Mouse (Mus musculus): ENCODE measurements around the gene Sncb. TPM values are rescaled to one million over a fixed set of nuclear protein-coding genes. Genes with fewer than 3 reads are reported as not detected.

Gene Sncb
- polyA plus RNA-seq (2016; fragmentation: Nextera tagmentation; extraction: Ambion mirVana) = 1.1 and 1.8 TPM in 2 replicates

DNA sequence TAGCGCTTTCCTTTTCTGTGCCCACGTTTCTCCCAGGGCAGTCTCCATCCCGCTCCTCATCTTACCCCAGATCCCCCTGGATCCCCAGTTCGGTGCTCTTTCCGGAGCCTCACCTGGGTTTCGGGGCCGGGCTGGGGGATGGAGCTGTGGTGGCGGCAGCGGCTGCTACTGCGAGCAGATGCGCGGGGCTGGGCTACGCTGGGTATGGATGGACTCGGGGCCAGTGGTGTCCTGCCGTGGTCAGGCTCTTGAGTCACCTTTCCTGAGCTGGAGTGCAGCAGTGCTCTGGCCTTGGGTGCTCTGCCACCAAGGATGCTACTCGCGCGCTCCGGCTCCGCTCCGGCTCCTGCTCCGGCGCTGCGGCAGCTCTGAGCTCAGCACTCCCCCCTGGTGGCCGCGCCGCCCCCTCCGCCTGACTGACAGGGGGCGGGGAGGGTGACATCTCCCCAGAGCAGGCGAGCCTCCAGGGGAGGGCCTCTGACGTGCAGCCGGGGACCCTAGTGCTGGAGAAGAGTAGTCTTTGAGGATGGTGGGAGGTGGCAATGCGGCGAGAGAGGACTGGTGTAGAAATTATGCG is at the start of gene Sncb:
Gene Sncb (minus strand): TSS at position 404 of the 577 bp plus-strand sequence.
- H3K9me3 ChIP-seq = peaks cover 2% of the 10 kb centered on the region; the same call in 1 of the 2 replicates
- no peaks in the 10 kb centered on the region for H3K36me3 ChIP-seq (replicated peaks)
- H3K4me1 ChIP-seq = peaks cover 26% of the 10 kb centered on the region
- H3K27ac ChIP-seq = peak within 1 kb of the TSS; percentile 35; the same call in 1 of the 2 replicates
- H3K27me3 ChIP-seq (ENCODE audit: poor library complexity, severe bottlenecking) = peaks cover 65% of the 10 kb centered on the region
- peak within 1 kb of the TSS; percentile 56 for H3K4me3 ChIP-seq
- WGBS = 1% methylated on average over 35 of the region's 35 CpGs
- peak; percentile 69 for DNase-seq (ENCODE audit: extremely low spot score, low spot score)

DNA sequence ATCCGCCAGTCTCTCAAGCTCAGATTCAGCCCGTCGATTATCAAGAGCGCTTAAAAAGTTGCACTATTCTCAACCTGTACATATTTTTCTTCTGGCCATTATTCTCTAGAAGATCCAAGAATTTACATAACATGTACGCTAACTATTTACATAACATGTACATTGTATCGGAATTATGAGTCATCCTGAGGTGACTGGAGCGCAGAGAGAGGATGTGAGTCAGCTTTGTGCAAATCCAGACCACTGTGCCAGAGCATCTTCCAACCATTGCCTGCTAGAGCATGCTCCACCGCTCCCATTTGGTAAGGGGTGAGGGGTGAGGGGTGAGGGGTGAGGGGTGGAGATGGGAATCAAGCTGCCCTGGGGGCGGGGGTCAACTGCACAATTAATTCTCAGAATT is 47.0 kb upstream of the Sncb start:
- Histone ChIP-seq H3K9me3 (no peaks in the 10 kb centered on the region), H3K27me3 (ENCODE audit: poor library complexity, severe bottlenecking) (peaks cover 12% of the 10 kb centered on the region; the same call in 1 of the 2 replicates), H3K4me1 (peaks cover 6% of the 10 kb centered on the region), H3K4me3 (no peak overlapping the region), H3K27ac (no peak overlapping the region), H3K36me3 (replicated peaks) (no peaks in the 10 kb centered on the region)
- WGBS = 87% methylated on average over 9 of the region's 9 CpGs
- no peak for DNase-seq (ENCODE audit: extremely low spot score, low spot score)

DNA sequence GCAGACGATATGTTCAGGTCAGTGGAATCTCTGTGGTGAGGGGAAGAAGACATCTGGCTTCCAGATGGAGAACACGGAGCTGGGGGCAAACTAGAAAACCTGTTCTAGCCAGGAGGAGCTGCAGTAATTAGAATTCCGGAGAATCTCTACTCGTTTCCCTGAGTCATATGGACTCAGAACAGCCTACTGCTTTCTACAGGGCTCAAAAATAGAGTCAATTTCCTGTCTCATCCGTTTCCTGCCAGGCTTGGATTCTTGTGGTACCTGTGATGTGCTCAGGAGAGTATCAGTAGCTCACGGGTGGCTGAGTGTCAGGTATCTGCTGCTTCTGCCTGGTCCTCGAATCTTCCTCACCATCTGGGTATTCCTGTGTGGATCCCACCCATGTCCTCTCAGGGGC is 45.1 kb upstream of the Sncb start:
- Histone ChIP-seq H3K4me1 (peaks cover 5% of the 10 kb centered on the region), H3K36me3 (replicated peaks) (no peaks in the 10 kb centered on the region), H3K4me3 (no peak overlapping the region), H3K27me3 (ENCODE audit: poor library complexity, severe bottlenecking) (peaks cover 31% of the 10 kb centered on the region), H3K9me3 (no peaks in the 10 kb centered on the region), H3K27ac (no peak overlapping the region)
- WGBS = 64% methylated on average over 7 of the region's 7 CpGs
- DNase-seq (ENCODE audit: extremely low spot score, low spot score) = no peak

DNA sequence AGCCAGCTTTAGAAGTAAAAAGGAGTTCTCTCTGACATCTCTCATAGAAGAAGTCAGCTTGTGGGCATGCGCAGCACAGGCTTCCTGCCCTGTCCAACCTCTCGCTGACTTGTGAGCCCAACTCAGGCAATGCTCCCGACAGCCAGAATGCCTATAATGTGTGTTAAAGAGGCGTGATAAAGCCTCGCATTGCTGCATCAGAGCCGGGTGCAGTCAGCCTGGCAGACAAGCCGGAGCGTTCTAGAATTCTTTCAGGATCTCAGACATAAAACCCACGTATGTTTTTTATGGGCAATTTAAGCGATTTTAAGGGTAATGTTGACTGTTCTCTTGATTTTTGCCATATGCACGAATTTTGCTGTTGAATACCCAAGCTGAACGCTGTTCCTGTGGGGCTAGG is 41.7 kb upstream of the Sncb start:
- Histone ChIP-seq H3K27me3 (ENCODE audit: poor library complexity, severe bottlenecking) (peaks cover 60% of the 10 kb centered on the region), H3K36me3 (replicated peaks) (no peaks in the 10 kb centered on the region), H3K27ac (no peak overlapping the region), H3K9me3 (no peaks in the 10 kb centered on the region), H3K4me1 (peaks cover 22% of the 10 kb centered on the region), H3K4me3 (no peak overlapping the region)
- DNase-seq (ENCODE audit: extremely low spot score, low spot score) = no peak
- WGBS = 82% methylated on average over 12 of the region's 12 CpGs

DNA sequence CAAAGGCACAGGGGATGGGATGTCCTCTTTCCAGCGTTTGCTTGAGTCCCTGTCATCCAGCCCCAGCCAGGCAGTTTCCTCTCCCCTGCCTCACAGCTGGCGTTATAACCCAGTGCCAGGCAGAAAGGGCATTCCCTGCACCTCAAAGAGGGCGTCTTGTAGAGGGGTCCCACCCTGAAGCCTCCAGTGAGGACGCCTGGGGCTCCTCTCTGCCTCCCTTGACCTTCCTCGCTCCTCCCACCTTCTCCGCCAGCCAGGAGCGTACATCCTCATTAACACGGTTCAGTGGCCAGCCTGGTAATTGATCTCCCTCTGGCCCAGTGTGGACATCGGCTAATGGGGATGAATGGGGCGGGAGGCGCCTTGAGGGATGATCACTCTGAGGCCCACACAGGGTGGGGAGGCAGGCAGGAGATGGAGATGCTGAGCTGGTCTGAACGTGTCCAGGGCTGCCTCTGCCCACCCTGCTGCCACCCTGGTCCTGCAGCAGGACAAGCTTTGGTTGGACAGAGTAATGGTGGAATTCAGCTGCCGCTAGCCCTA is 40.1 kb upstream of the Sncb start:
- Histone ChIP-seq H3K27ac (peak overlapping the region; percentile 44; the same call in 1 of the 2 replicates), H3K4me3 (no peak overlapping the region; the same call in 1 of the 2 replicates), H3K9me3 (no peaks in the 10 kb centered on the region), H3K36me3 (replicated peaks) (no peaks in the 10 kb centered on the region), H3K27me3 (ENCODE audit: poor library complexity, severe bottlenecking) (peaks cover 68% of the 10 kb centered on the region), H3K4me1 (peaks cover 22% of the 10 kb centered on the region)
- DNase-seq (ENCODE audit: extremely low spot score, low spot score) = peak; percentile 33
- WGBS = 16% methylated on average over 13 of the region's 13 CpGs

DNA sequence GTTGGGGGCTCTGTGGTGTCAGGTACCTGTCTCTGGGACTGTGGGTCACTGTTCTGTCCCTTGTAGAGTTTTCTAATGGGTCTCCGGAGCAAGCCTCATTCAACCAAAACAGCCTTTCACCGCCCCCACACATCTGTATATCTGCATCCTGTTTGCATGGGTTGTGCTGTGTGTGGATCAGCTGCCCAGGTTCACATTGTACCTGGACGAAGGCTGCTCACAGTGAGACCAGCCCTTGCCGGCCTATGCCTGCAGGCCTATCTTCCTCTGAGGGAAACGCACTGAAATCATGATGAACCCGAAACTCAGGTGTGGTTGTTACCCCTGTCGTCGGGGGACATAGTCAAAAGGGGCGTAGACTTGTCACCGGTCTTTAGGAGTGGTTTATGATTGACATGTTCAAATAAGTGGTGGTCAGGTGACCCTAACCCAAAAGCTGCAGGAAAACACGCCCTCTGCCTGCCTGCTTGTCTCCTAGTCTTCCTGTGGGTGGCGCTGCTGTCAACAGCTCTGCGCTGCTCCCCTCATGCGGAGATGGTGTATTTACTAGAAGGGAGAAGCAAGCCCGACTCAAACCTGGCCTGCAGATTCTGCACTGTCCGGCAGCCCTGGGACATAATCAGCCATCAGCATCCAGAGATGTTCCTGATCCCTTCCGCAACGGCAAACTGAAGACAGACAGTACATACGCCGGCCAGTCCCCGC is 38.9 kb upstream of the Sncb start:
- Histone ChIP-seq H3K27ac (no peak overlapping the region), H3K9me3 (no peaks in the 10 kb centered on the region), H3K36me3 (replicated peaks) (no peaks in the 10 kb centered on the region), H3K27me3 (ENCODE audit: poor library complexity, severe bottlenecking) (peaks cover 64% of the 10 kb centered on the region), H3K4me3 (no peak overlapping the region), H3K4me1 (peaks cover 22% of the 10 kb centered on the region)
- 44% methylated on average over 21 of the region's 21 CpGs for WGBS
- peak; percentile 50 for DNase-seq (ENCODE audit: extremely low spot score, low spot score)

DNA sequence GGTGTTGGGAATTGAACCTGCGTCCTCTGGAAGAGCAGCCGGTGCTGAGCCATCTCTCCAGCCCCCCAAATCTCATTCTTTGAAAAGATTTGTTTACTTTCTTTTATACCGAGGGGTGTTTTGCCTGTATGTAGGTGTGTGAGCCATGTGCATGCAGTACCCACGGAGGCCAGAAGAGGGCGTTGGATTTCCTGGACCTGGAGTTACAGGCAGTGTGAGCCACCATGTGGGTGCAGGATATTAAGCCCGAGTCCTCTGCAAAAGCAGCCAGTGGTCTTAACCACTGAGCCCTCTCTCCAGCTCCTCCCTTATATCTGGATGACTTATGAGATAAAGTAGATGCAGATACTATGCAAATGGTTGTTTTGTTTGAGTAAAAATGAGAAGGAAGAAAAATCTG is 36.6 kb upstream of the Sncb start:
- H3K36me3 ChIP-seq (replicated peaks) = no peaks in the 10 kb centered on the region
- H3K27me3 ChIP-seq (ENCODE audit: poor library complexity, severe bottlenecking) = peaks cover 68% of the 10 kb centered on the region
- H3K9me3 ChIP-seq = no peaks in the 10 kb centered on the region
- no peak for DNase-seq (ENCODE audit: extremely low spot score, low spot score)
- H3K27ac ChIP-seq = no peak overlapping the region
- H3K4me1 ChIP-seq = peaks cover 22% of the 10 kb centered on the region
- H3K4me3 ChIP-seq = no peak overlapping the region
- 79% methylated on average over 6 of the region's 6 CpGs for WGBS

DNA sequence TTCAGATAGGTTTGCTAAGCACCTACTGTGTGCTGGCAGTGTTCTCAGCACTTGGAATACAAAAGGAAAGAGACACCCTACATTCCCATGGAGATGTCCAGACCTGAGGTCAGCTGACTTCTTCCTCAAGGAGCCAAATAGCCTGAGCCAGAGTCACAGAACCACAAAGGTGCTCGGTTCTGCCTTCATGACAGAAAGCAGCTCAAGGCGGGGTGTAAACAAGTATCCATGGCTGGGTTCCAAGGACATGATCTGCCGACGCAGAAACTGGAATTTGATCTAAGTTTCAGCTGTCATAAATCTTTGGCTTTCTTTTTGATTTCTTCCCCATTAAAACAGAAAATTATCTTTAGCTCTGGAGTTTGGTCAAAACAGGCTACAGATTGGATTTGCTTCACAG is 33.8 kb upstream of the Sncb start:
- Histone ChIP-seq H3K4me1 (peaks cover 4% of the 10 kb centered on the region), H3K9me3 (no peaks in the 10 kb centered on the region), H3K4me3 (no peak overlapping the region), H3K27me3 (ENCODE audit: poor library complexity, severe bottlenecking) (peaks cover 64% of the 10 kb centered on the region), H3K27ac (no peak overlapping the region), H3K36me3 (replicated peaks) (no peaks in the 10 kb centered on the region)
- DNase-seq (ENCODE audit: extremely low spot score, low spot score) = no peak
- 85% methylated on average over 4 of the region's 4 CpGs for WGBS

DNA sequence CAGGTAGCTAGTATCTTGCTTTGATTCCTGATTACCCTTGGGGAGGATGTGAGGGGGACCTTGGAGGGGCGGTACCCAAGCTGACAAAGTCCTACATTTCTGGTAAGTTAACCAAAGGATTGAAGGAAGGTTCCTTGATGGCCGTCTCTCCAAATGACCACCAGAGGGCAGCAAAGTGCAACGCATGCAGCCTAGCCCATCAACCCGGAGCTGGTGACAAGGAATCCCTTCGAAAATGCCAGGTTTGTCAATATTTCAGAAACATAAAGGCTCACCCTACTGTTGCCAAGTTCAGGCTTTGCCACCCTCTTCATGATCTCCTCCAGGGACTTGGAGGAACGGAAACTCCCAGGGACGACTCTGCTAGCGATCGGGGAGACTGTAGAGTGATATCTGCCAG is 33.3 kb upstream of the Sncb start:
- 24% methylated on average over 9 of the region's 9 CpGs for WGBS
- no peaks in the 10 kb centered on the region for H3K9me3 ChIP-seq
- peak; percentile 79 for DNase-seq (ENCODE audit: extremely low spot score, low spot score)
- peaks cover 64% of the 10 kb centered on the region for H3K27me3 ChIP-seq (ENCODE audit: poor library complexity, severe bottlenecking)
- H3K27ac ChIP-seq = no peak overlapping the region
- H3K4me3 ChIP-seq = no peak overlapping the region
- peaks cover 4% of the 10 kb centered on the region; the same call in 1 of the 2 replicates for H3K4me1 ChIP-seq
- H3K36me3 ChIP-seq (replicated peaks) = no peaks in the 10 kb centered on the region

DNA sequence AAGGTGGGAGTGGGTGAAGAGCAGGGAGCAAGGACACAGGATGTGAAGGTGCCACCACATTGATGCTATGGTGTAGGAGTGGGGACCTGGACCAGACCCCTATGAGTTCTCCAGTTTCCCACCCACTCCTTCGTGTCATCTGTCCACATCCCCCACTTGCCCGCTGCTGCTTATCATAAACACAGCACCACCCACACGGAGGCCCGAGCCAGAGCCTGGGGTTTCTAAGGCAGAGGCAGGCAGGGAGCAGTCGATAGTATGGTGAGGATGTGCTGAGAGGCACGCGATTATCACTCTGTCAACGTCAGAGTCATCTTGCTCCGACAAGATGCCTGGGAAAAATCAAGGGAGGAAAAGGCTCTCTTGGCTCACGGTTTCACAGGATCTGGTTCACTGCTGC is 32.3 kb upstream of the Sncb start:
- 0 out of 2 replicates have a peak, but pooled peaks cover 3% of the 10 kb centered on the region for H3K4me1 ChIP-seq
- WGBS = 85% methylated on average over 10 of the region's 10 CpGs
- H3K4me3 ChIP-seq = no peak overlapping the region
- H3K27ac ChIP-seq = no peak overlapping the region
- no peaks in the 10 kb centered on the region for H3K9me3 ChIP-seq
- no peaks in the 10 kb centered on the region for H3K36me3 ChIP-seq (replicated peaks)
- H3K27me3 ChIP-seq (ENCODE audit: poor library complexity, severe bottlenecking) = peaks cover 64% of the 10 kb centered on the region
- DNase-seq (ENCODE audit: extremely low spot score, low spot score) = no peak

DNA sequence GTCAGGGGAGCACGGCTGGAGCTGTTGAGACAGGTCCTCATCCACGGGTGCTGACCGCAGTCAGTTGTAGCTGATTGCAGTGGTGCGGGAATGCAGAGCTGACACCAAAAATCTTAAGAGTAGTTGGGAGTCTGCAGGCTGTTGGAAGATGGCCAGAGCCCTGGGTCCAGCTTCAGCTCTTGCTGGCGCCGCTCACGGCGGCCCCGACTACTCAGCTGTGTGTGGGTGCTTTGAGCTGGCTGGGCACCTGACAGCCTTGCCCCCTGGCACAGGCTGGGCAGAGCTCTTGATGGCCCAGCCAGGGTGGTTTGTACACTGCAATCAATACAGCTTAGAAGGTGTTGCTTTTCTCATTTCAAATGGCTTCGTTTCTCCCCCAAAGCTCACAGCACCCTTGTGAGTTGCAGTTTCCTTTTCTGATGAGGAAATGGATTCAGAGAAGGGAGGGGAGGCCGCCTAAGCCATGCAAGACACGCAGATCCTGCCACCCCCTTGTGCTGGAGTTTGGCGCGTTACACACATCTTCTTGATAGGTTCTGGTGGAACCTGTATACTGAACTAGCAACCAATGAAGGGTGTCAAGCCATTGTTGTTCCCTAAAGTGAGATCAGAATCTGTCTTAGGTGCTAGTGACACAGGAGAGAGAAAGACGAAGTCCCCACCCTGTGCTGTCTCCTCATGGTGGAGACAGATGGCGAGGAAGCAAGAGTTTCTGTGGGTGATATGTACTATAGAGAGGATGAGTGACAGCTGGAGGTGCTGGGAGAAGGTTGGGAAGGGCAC is 31.7 kb upstream of the Sncb start:
- peaks cover 69% of the 10 kb centered on the region for H3K27me3 ChIP-seq (ENCODE audit: poor library complexity, severe bottlenecking)
- no peak overlapping the region for H3K27ac ChIP-seq
- H3K9me3 ChIP-seq = no peaks in the 10 kb centered on the region
- no peaks in the 10 kb centered on the region for H3K36me3 ChIP-seq (replicated peaks)
- 0 out of 2 replicates have a peak, but pooled peaks cover 3% of the 10 kb centered on the region for H3K4me1 ChIP-seq
- no peak overlapping the region for H3K4me3 ChIP-seq
- WGBS = 83% methylated on average over 16 of the region's 16 CpGs
- DNase-seq (ENCODE audit: extremely low spot score, low spot score) = no peak

DNA sequence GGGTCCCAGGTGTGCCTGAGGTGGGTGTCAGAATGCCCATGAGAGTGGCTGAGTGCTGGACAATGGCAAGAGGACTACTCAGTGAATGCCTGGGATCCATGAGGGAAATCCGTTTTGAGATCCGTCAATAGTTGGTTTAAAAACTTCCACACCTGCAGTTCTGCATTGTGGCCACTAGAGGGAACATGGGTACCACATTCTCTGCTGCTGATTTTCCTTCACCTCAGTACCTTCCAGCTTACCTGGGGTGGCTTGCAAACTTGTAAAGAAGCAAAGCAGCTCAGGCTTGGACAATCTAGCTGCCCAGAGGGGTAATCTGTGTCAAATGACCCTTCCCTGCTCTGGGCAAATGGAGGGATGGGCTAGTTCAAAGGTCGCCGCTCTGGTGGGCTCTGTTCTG is 31.0 kb upstream of the Sncb start:
- Histone ChIP-seq H3K27me3 (ENCODE audit: poor library complexity, severe bottlenecking) (peaks cover 74% of the 10 kb centered on the region), H3K4me1 (peaks cover 9% of the 10 kb centered on the region), H3K9me3 (no peaks in the 10 kb centered on the region), H3K27ac (no peak overlapping the region), H3K4me3 (no peak overlapping the region), H3K36me3 (replicated peaks) (no peaks in the 10 kb centered on the region)
- DNase-seq (ENCODE audit: extremely low spot score, low spot score) = peak; percentile 60
- WGBS = 37% methylated on average over 4 of the region's 4 CpGs

Data from forebrain, embryonic 10.5 days (tissue).